Mouse (Mus musculus) liver, embryonic 14.5 days (tissue): ENCODE results near the gene Zbtb39. TPM values are rescaled to one million over a fixed set of nuclear protein-coding genes. Genes with fewer than 3 reads are reported as not detected.

ENCODE experiments used
- ATAC-seq: fragments of 200-750 bp; cut with Nextera tagmentation; 2 replicates; pipeline ENCODE4 v1.8.0; 2017; ENCODE audit warnings: moderate number of reproducible peaks, mild to moderate bottlenecking, moderate library complexity; ENCODE audit not compliant: insufficient read depth
- DNase-seq, 3 experiments: peaks; one replicate each; pipeline ENCODE4 v3.0.0-alpha.2; 2012 to 2013; ENCODE audit warnings: low read depth in 3 of 3, low spot score in 3 of 3
- H3K27ac ChIP-seq: fragments of 300-500 bp; sonication (generic); 2 replicates; pipeline ENCODE4 v1.5.1; 2014; ENCODE audit warnings: moderate library complexity, mild to moderate bottlenecking, control low read depth, inconsistent platforms
- H3K27me3 ChIP-seq: fragments of 300-500 bp; sonication (generic); 2 replicates; pipeline ENCODE4 v1.6.1; 2014; ENCODE audit warnings: mild to moderate bottlenecking, low read length, moderate library complexity; ENCODE audit not compliant: control insufficient read depth, insufficient read depth
- H3K36me3 ChIP-seq: fragments of 300-500 bp; sonication (generic); replicated peaks from 2 replicates; pipeline ENCODE4 v1.6.1; 2014; ENCODE audit warnings: low read depth; ENCODE audit not compliant: control insufficient read depth, insufficient read depth
- H3K4me1 ChIP-seq, 2 experiments: fragments of 200-500 bp in 1 of 2; fragments of 300-500 bp in 1 of 2; sonication (generic) in 1 of 2; replicated peaks; 2 replicates each; pipeline ENCODE4 v1.6.1; 2012 to 2014; ENCODE audit warnings: antibody characterized with exemption in 1 of 2, inconsistent platforms in 1 of 2, low read length in 1 of 2; ENCODE audit not compliant: control insufficient read depth in 2 of 2, insufficient read depth in 2 of 2
- H3K4me2 ChIP-seq: fragments of 300-500 bp; sonication (generic); 2 replicates; pipeline ENCODE4 v1.6.1; 2014; ENCODE audit warnings: low read depth, mild to moderate bottlenecking, control low read depth, moderate library complexity
- H3K4me3 ChIP-seq, 2 experiments: fragments of 200-500 bp in 1 of 2; fragments of 300-500 bp in 1 of 2; sonication (generic) in 1 of 2; 2 replicates each; pipeline ENCODE4 v1.5.1; 2012 to 2014; ENCODE audit warnings: low read depth in 2 of 2, low read length in 2 of 2, mild to moderate bottlenecking in 2 of 2, control low read depth in 1 of 2, inconsistent platforms in 1 of 2, moderate library complexity in 1 of 2; ENCODE audit not compliant: insufficient read depth in 1 of 2
- H3K9ac ChIP-seq: fragments of 300-500 bp; sonication (generic); replicated peaks from 2 replicates; pipeline ENCODE4 v1.6.1; 2014; ENCODE audit warnings: mild to moderate bottlenecking, control low read depth, moderate library complexity
- H3K9me3 ChIP-seq: fragments of 300-500 bp; sonication (generic); 2 replicates; pipeline ENCODE4 v1.6.1; 2016; ENCODE audit warnings: low read length, mixed read lengths; ENCODE audit not compliant: control insufficient read depth
- CTCF ChIP-seq: IDR thresholded peaks from 2 replicates; pipeline ENCODE4 v1.5.1; 2016; ENCODE audit warnings: antibody characterized with exemption, low read depth, control low read depth
- EP300 ChIP-seq: IDR thresholded peaks from 2 replicates; pipeline ENCODE4 v1.6.1; 2016; ENCODE audit warnings: antibody characterized with exemption, low read depth
- WGBS: fragments of 180-500 bp; shearing (Covaris S2); extraction: QIAGEN DNeasy Blood & Tissue Kit; methylation state at CpG from one replicate; pipeline ENCODE4 v1.1.7; 2014; ENCODE audit not compliant: insufficient replicate concordance; 5-methylcytosine and 5-hydroxymethylcytosine counted together
- polyA plus RNA-seq, 2 experiments: library from polyadenylated mRNA; depleted of rRNA in 1 of 2; stranded (reverse) in 1 of 2; unstranded in 1 of 2; fragments of >200 nt; fragmentation: Nextera tagmentation in 1 of 2; extraction: Ambion mirVana in 1 of 2; gene quantifications; 2 replicates each; pipeline versions ENCODE4 v1.2.1 to v1.2.3; 2012 to 2014

Gene Zbtb39
- polyA plus RNA-seq (2012; rRNA removed), result 1.9 and 2.1 TPM in 2 replicates
- polyA plus RNA-seq (2014; fragmentation: Nextera tagmentation; extraction: Ambion mirVana), result 0.72 and 0.83 TPM in 2 replicates

DNA sequence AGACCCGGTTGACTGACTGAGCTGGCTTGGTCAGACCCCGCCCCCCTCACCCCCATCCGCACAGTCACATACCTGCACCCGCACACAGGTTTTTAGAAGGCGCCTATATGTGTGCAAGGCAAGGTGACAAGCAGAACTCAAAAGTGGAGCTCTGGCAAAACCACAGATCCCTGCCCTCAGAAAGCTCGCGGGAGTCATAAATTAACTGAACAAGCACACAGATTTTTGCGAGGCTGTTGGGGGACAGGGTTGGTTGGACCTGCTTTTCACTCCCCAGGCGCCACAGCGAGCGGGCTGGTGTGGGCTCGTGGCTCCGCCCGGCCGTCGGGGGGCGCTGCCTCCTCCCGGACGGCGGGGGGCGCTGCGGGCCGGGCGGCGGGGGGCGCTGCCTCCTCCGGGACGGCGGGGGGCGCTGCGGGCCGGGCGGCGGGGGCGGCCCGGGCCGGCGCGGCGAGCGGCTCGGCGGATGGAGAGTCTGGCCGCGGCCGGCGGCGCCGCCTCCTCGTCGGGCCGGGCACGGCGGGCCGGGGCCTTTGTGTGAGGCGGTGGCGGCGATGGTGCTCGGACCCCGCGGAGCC is at the start of gene Zbtb39:
Gene Zbtb39, plus strand, starts transcription at position 456 of the 578 bp plus-strand sequence.
- peak within 1 kb of the TSS; percentile 79 for H3K9ac ChIP-seq
- peak within 1 kb of the TSS; percentile 75 for H3K4me2 ChIP-seq
- peaks cover 29 to 36% of the 10 kb centered on the region in 2 experiments for H3K4me1 ChIP-seq
- H3K27me3 ChIP-seq, result no peaks in the 10 kb centered on the region
- peak; percentile 69 for ATAC-seq
- H3K36me3 ChIP-seq, result peaks cover 22% of the 10 kb centered on the region
- no peaks in the 10 kb centered on the region for H3K9me3 ChIP-seq
- 3% methylated on average over 50 of the region's 61 CpGs for WGBS
- H3K27ac ChIP-seq, result peak within 1 kb of the TSS; percentile 45
- peak within 1 kb of the TSS; percentile 72 to 82 for H3K4me3 ChIP-seq
- TF ChIP-seq EP300 (no peak), CTCF (peak; percentile 47)
- DNase-seq, result peak in 2 of 3 experiments; percentile 51 to 54

DNA sequence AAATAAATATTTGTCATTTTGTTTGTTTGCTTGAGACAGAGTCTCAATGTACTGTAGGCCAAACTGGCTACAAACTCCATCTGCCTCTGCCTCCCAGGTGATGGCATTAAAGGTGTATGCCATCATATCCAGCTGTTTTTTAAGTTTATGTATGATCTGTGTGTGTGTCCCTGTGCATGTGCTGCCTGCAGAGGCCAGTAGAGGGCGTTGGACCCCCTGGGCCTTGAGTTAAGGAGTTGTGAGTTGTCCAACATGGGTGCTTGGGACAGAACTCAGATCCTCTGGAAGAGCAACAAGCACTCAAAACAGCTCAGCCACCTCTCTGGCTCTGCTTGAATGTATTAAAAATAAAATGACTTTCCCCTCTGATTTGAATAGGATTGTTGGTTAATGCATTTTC is 48.3 kb upstream of the Zbtb39 start:
- Histone ChIP-seq H3K4me1 (peaks cover 0 to 2% of the 10 kb centered on the region in 2 experiments; a peak in 1 of 4 replicates), H3K36me3 (peaks cover 22% of the 10 kb centered on the region), H3K4me2 (no peak overlapping the region), H3K9me3 (no peaks in the 10 kb centered on the region), H3K27ac (no peak overlapping the region), H3K4me3 (no peak overlapping the region), H3K9ac (no peak overlapping the region), H3K27me3 (no peaks in the 10 kb centered on the region)
- TF ChIP-seq EP300 (no peak), CTCF (peak; percentile 47)
- DNase-seq (no peak), ATAC-seq (no peak)
- 7% methylated on average over 1 of the region's 1 CpGs for WGBS

DNA sequence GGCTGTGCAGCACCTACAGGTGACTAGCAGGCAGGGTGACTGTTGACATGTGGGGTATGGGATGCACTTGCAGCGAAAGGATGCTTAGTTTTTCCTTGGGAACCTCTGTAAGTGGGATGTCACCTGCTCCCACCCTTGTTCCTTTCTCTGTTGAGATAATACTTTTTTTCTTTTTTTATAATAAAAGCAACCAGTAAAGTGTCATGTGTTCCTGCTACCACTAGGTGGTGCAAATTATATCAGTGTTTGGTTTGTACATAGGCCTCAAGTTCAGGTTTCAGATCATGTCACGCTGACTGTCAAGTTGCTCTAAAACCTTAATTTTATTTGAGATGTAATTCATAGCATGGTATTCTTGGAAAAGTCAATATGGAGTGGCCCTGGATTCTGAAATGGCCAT is 44.7 kb upstream of the Zbtb39 start:
- Histone ChIP-seq H3K4me3 (no peak overlapping the region), H3K27me3 (no peaks in the 10 kb centered on the region), H3K4me2 (no peak overlapping the region), H3K9me3 (no peaks in the 10 kb centered on the region), H3K4me1 (peaks cover 0 to 2% of the 10 kb centered on the region in 2 experiments; a peak in 1 of 4 replicates), H3K9ac (no peak overlapping the region), H3K27ac (no peak overlapping the region), H3K36me3 (peaks cover 25% of the 10 kb centered on the region)
- DNase-seq, result no peak
- no peak for TF ChIP-seq EP300
- TF ChIP-seq CTCF, result peak; percentile 69
- no peak for ATAC-seq
- 50% methylated on average over 2 of the region's 2 CpGs for WGBS

DNA sequence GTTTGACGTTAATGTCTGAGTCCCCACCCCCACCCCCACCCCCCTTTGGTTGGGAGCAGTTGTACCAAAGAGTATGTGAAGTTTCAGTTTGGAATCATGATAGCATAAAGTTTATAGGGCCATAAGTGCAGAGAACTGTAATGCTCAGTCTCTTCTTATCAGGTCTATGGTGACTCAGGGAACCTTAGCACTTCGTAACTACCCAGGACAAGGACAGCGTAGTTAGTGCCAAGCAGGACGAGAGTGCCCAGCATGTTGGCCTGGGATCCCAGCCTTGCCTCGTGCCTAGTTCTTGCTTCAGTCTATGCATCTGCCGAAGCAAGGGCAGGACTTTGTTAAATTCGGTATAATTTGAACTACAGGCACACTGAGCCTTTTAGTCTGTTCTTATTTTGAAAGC is 43.6 kb upstream of the Zbtb39 start:
- Histone ChIP-seq H3K4me1 (peaks cover 0 to 2% of the 10 kb centered on the region in 2 experiments; a peak in 1 of 4 replicates), H3K4me2 (no peak overlapping the region), H3K9me3 (no peaks in the 10 kb centered on the region), H3K27me3 (no peaks in the 10 kb centered on the region), H3K9ac (no peak overlapping the region), H3K36me3 (peaks cover 23% of the 10 kb centered on the region), H3K27ac (no peak overlapping the region), H3K4me3 (no peak overlapping the region)
- no peak for DNase-seq
- TF ChIP-seq EP300 (no peak), CTCF (no peak)
- WGBS, result 80% methylated on average over 7 of the region's 7 CpGs
- no peak for ATAC-seq

DNA sequence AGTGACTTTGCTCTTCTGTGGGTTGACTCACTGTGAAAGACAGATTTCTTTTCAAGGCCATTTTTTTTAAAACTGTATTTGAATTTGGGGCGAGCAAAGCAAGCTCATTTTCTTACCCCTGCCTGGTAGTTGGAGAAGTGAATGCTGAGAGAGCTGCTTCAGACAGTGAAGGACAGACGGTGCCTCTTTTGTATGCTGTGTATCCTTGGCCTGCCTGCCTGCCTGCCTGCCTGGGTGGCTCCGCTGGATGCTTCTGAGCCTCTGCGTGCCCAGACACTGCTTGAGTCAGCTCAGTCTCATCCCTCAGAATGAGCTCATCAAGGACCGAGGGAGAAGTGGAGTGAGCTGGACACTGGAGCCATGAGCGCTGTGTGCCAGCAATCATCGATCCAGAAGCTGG is 40.4 kb upstream of the Zbtb39 start:
- H3K36me3 ChIP-seq, result peaks cover 13% of the 10 kb centered on the region
- DNase-seq (no peak), ATAC-seq (no peak)
- TF ChIP-seq EP300 (no peak), CTCF (no peak)
- no peak overlapping the region for H3K9ac ChIP-seq
- H3K4me3 ChIP-seq, result no peak overlapping the region
- WGBS, result 80% methylated on average over 7 of the region's 7 CpGs
- no peaks in the 10 kb centered on the region for H3K9me3 ChIP-seq
- no peak overlapping the region for H3K27ac ChIP-seq
- H3K4me2 ChIP-seq, result no peak overlapping the region
- peaks cover 0 to 2% of the 10 kb centered on the region in 2 experiments; a peak in 1 of 4 replicates for H3K4me1 ChIP-seq
- H3K27me3 ChIP-seq, result no peaks in the 10 kb centered on the region
